Mouse (Mus musculus) olfactory bulb, adult 2 months (tissue): ENCODE data around the gene Olfml2b. TPM values are rescaled to one million over a fixed set of nuclear protein-coding genes. Genes with fewer than 3 reads are reported as not detected.

ENCODE experiments used
- H3K27ac ChIP-seq: fragments of 200-500 bp; 2 replicates; pipeline ENCODE4 v1.5.1; 2012; ENCODE audit warnings: low read depth, low read length; ENCODE audit not compliant: insufficient read depth
- H3K4me1 ChIP-seq: fragments of 200-500 bp; 2 replicates; pipeline ENCODE4 v1.6.1; 2012; ENCODE audit warnings: low read length; ENCODE audit not compliant: control insufficient read depth, insufficient read depth
- H3K4me3 ChIP-seq: fragments of 200-500 bp; 2 replicates; pipeline ENCODE4 v1.5.1; 2012; ENCODE audit warnings: mild to moderate bottlenecking, low read depth, low read length, moderate library complexity; ENCODE audit not compliant: insufficient read depth
- CTCF ChIP-seq: fragments of 200-500 bp; IDR thresholded peaks from 2 replicates; pipeline ENCODE4 v1.5.1; 2012; ENCODE audit warnings: low read depth, mild to moderate bottlenecking, low read length, moderate library complexity; ENCODE audit not compliant: insufficient read depth
- POLR2A ChIP-seq: fragments of 200-500 bp; IDR thresholded peaks from 2 replicates; pipeline ENCODE4 v1.6.1; 2012; ENCODE audit warnings: mild to moderate bottlenecking, low read depth, low read length, moderate library complexity; ENCODE audit not compliant: insufficient read depth
- WGBS: fragments of 180-500 bp; shearing (Covaris S2); methylation state at CpG from one replicate; pipeline ENCODE4 v1.1.7; 2018; 5-methylcytosine and 5-hydroxymethylcytosine counted together
- polyA plus RNA-seq: library from polyadenylated mRNA; stranded (reverse); fragments of >200 nt; gene quantifications from 2 replicates; pipeline ENCODE4 v1.2.4, GENCODE M21; 2012; ENCODE audit warnings: low replicate concordance; ENCODE audit not compliant: missing spikeins, insufficient read depth, insufficient read length

Gene Olfml2b
- polyA plus RNA-seq, 1 experiment: not detected

DNA sequence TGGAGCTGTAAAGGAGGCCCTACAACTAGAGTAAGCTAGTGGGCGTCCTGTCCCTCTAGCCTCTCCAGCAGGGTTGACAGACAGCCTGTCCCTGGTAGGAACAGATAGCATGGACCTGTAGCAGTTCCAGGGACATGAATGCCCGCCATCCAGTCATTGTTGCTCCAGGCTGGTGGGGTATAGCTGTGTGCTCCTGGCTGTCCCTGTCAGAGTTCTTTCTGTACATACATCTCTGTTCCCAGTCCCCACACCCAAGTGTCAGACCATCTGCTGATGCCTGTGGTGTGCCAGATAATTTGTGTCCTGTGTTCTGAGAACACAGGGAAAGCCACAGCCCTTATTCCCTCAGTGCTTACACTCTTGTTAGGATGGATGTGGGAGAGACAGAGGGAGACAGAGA is 35.3 kb downstream of the Olfml2b start:
- Histone ChIP-seq H3K4me1 (peaks cover 10% of the 10 kb centered on the region), H3K27ac (no peak overlapping the region), H3K4me3 (no peak overlapping the region)
- 87% methylated on average over 2 of the region's 2 CpGs for WGBS
- TF ChIP-seq CTCF (no peak), POLR2A (no peak)

DNA sequence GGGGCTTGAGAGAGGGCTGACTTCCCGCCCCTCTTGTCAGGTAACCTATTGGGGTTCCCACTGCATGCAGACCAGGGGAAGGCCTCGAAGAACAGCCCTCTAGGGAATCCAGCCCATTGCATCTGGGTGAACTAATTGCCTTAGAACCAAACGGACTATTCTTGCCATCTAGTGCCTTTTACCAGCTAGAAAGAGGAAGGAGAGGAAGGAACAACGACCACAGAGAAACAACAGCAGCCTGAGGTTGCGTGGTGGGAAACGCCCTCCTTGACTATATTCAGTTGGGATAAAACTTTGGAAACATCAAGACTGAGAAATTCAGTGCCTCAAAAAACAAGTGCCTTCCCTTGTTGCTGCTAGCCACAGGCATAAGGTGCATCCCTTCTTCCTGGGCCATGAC is 39.5 kb downstream of the Olfml2b start:
- Histone ChIP-seq H3K4me3 (no peak overlapping the region), H3K4me1 (peaks cover 7% of the 10 kb centered on the region), H3K27ac (no peak overlapping the region)
- TF ChIP-seq CTCF: no peak
- no peak for TF ChIP-seq POLR2A
- WGBS: 85% methylated on average over 6 of the region's 6 CpGs

DNA sequence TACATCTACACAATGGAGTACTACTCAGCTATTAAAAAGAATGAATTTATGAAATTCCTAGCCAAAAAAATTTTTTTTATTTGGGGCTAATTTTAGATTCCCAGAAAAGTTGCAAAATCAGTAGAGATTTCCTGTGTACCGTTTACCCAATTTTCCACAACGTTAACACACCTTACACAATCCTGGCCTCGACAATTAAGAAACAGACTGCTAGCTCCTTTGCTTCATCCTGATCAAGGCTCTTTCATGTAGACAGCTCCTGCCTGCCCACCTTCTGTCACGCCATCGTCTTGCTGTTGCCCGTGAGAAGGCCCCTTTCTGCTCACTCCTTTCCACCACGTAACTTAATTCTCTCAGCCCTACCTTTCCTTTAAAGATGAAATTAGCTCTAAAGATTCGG is 45.4 kb downstream of the Olfml2b start:
- no peak for TF ChIP-seq POLR2A
- TF ChIP-seq CTCF: no peak
- Histone ChIP-seq H3K27ac (no peak overlapping the region), H3K4me3 (no peak overlapping the region), H3K4me1 (no peaks in the 10 kb centered on the region)
- 97% methylated on average over 8 of the region's 8 CpGs for WGBS

DNA sequence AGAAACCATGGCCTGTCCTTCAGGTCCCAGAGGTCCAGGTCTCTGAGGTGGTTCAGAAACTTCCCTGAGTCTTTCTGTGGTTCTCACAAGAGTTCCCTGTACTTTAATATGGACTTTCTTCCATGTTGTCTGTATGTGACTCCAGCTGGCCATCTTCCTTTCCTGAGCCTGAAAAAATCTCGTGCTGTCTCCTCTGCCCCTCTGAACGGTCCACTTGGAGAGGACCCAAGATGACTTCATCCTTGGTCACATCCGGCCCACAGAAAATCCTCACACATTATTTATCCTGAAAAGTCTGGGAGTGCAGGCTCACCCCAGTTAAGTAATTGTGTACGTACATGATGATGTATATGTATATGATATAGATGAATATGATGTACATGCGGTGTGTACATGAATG is 47.0 kb downstream of the Olfml2b start:
- 77% methylated on average over 5 of the region's 5 CpGs for WGBS
- H3K4me3 ChIP-seq: no peak overlapping the region
- H3K27ac ChIP-seq: no peak overlapping the region
- TF ChIP-seq POLR2A (no peak), CTCF (no peak)
- no peaks in the 10 kb centered on the region for H3K4me1 ChIP-seq

DNA sequence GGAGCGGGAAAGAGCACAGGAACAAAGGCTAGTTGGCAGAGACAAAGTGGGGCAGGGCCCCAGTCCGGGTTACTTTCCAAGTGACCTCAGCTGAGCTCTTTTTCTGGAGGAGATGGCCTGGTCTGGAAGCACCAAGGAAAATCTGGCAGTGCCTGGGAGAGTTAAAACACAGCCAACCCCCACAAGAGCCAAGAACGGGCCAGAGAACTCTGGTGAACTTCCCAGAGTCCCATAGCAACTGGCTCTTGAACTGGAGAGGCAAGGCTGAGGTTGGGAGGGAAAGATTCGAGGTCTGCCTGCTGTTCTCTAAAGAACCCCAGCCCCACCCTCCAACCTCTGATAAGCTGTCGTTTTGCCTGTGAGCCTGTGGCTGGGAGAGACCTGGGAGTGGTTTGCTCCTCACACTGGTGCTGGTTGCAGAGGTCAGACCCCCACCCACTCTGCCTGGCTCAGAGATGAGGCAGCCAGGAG is 50.5 kb downstream of the Olfml2b start:
- Histone ChIP-seq H3K4me1 (peaks cover 3% of the 10 kb centered on the region; the same call in 1 of the 2 replicates), H3K27ac (no peak overlapping the region), H3K4me3 (no peak overlapping the region)
- 38% methylated on average over 5 of the region's 5 CpGs for WGBS
- TF ChIP-seq CTCF (no peak), POLR2A (no peak)

DNA sequence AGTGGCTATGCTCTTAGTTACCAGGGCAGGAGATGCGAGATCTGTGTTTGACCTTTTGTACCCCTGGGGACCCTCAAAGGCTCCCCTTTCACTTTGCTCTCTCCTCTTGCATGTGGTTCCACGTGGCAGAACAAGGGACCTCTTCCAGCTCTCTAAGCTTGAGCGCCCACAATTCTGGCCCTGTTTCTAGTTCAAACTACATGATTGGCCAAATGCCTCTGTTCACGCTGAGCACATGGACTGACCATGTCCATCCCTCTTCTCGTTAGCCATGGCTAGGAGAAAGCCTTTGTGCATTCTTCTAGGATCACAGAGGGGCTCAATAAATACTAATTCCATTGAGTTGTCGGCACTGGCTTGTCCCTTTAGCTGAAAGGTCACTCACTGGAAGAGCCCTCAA is 51.0 kb downstream of the Olfml2b start:
- Histone ChIP-seq H3K4me3 (no peak overlapping the region), H3K27ac (no peak overlapping the region), H3K4me1 (peaks cover 6% of the 10 kb centered on the region)
- 50% methylated on average over 6 of the region's 6 CpGs for WGBS
- TF ChIP-seq CTCF (no peak), POLR2A (no peak)

DNA sequence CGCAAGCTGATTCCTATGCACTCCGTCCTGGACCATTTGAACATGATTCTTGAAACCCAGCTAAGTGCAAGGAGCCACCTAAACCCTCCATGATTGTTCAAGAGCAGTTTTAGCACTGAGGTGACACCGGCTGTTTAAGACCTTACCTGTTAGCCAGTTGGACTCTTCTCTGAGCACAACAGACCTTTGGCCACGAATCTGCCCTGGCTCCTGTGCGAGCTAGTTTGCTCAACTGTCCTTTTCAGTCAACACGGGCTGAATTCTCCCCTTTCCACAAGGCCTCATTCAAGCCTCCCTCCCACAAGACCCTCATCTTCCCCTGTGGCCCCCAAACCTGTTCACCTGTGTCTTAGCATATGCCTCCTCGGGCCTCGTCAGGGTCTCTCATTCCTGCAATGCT is 52.7 kb downstream of the Olfml2b start:
- H3K4me3 ChIP-seq: no peak overlapping the region
- WGBS: 97% methylated on average over 8 of the region's 8 CpGs
- peaks cover 6% of the 10 kb centered on the region for H3K4me1 ChIP-seq
- no peak for TF ChIP-seq CTCF
- no peak overlapping the region for H3K27ac ChIP-seq

DNA sequence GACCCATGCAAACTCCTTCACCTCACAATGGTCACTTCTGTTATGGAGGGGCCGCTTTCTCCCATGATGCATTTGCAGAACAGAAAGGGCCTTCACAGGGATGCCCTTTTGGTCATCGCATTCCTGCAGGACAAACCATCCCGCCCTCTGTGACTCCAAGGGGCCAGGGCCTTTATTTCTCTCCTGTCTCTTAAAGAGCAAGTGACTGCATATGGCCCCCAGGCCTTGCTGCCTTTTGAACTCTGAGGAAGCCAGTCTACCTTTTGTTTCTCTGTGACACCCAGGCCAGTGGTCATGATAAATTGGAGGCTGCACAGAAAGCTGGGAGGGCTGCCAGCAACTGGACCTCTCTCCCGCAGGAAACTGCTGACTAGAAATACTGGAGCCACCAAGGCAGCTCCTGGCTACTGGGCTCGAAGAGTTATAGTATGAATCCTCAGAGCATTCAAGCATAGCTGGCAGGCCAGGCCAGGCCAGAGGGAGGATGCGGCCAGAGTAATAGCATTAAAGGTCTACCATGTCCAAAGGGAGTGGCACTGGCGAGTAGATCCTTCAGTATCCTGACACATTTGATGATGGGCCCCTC is 53.5 kb downstream of the Olfml2b start:
- Histone ChIP-seq H3K27ac (no peak overlapping the region), H3K4me1 (peaks cover 6% of the 10 kb centered on the region), H3K4me3 (no peak overlapping the region)
- 86% methylated on average over 7 of the region's 7 CpGs for WGBS
- TF ChIP-seq CTCF (no peak), POLR2A (no peak)

DNA sequence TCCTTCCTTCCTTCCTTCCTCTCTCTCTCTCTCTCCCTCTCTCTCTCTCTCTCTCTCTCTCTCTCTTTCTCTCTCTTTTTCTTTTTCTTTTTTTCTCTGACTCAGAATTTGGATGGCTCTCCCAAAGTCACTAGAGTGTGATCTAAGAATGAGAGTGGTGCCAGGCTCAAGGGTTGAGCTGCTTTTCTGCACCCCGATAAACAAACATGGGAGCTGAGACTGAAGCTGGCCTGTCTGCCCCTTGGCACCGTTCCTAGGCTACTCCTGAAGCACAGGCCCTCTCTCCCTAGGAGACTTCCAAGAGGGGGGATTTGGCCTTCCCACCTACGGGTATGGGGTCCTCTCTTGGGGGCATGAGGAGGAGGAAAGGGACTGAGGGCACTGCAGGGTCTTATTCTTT is 54.4 kb downstream of the Olfml2b start:
- 53% methylated on average over 3 of the region's 3 CpGs for WGBS
- peaks cover 6% of the 10 kb centered on the region for H3K4me1 ChIP-seq
- TF ChIP-seq CTCF (no peak), POLR2A (no peak)
- no peak overlapping the region for H3K27ac ChIP-seq
- no peak overlapping the region for H3K4me3 ChIP-seq

DNA sequence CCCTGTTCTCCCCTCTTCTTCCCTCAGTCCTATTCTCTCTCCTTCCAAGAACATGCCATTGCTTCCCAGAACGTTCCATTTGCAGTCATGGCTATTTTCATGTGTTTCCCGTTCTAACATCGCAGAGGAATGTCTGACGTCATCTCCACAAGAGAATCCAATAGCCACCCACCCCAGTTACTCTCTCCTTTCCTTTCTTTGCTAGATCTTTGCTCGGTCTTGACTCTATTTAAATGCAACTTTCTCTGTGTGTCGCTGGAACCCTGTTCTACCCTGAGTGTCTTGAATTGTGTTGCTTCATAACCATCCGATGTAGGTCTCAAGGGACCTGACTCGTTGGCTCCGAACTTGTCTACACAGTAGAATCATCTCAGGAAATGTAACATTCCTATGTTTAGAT is 55.2 kb downstream of the Olfml2b start:
- WGBS: 50% methylated on average over 9 of the region's 9 CpGs
- TF ChIP-seq CTCF: no peak
- no peak for TF ChIP-seq POLR2A
- no peak overlapping the region for H3K4me3 ChIP-seq
- no peak overlapping the region for H3K27ac ChIP-seq
- peaks cover 6% of the 10 kb centered on the region for H3K4me1 ChIP-seq
